Mouse (Mus musculus): ENCODE results near the gene Trim25.

DNA sequence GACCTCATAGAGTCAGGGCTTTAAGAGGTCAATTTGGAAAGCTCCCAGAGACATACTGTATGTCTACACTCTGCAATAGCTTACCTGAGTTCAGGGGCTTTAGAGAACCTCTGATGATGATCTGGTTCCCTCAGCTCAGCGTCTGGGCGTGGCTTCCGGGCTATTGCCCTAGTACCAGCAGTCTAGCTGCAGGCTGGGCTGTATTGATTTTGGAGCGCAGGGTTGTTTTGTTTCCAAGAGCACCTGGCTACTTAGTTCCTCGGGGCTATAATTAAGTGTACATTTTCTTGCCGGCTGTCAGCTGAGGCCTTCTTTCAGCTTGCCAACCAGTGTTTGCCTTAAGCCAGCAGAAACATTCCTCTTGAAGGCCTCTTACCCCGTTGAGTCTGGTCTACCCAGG, 10.3 kb downstream of the Trim25 start:
- TF ChIP-seq POLR2A (IDR thresholded peaks at IDR 0.05; ENCODE audit: insufficient read depth, low read length), result no peak
- TF ChIP-seq CTCF (IDR thresholded peaks at IDR 0.05; ENCODE audit: low read depth, low read length), result no peak
- no peak for TF ChIP-seq EP300 (IDR thresholded peaks at IDR 0.05; ENCODE audit: insufficient read depth, low read depth, low read length)

Measured in ES-Bruce4 (cell line).